Mouse (Mus musculus): Measurements from ENCODE around the gene Ten1.

Ten1 gene

GRCm38 (mm10) chr11:116237742-116238395 is 39.2 kb downstream of the Ten1 start, which contains the start of gene Evpl:
Evpl (minus strand) TSS chr11:116238077.
- DNase-seq (ENCODE audit: low spot score), result peak; percentile 95

GRCm38 (mm10) chr11:116239797-116240196 is 41.1 kb downstream of the Ten1 start:
- DNase-seq (ENCODE audit: low spot score), result no peak

- no peak for DNase-seq (ENCODE audit: low spot score)
Observed at GRCm38 (mm10) chr11:116241744-116242235, 43.1 kb downstream of the Ten1 start.

GRCm38 (mm10) chr11:116244580-116244979 is 45.9 kb downstream of the Ten1 start:
- no peak for DNase-seq (ENCODE audit: low spot score)

GRCm38 (mm10) chr11:116245616-116246015 is 47.0 kb downstream of the Ten1 start:
- no peak for DNase-seq (ENCODE audit: low spot score)

GRCm38 (mm10) chr11:116247502-116248222 is 49.0 kb downstream of the Ten1 start:
- DNase-seq (ENCODE audit: low spot score), result no peak

- DNase-seq (ENCODE audit: low spot score), result no peak
Observed at GRCm38 (mm10) chr11:116250898-116251297, 52.2 kb downstream of the Ten1 start.

- DNase-seq (ENCODE audit: low spot score), result no peak
Observed at GRCm38 (mm10) chr11:116253076-116253600, 54.5 kb downstream of the Ten1 start.

GRCm38 (mm10) chr11:116254627-116255026 is 56.0 kb downstream of the Ten1 start:
- peak; percentile 58 for DNase-seq (ENCODE audit: low spot score)

- DNase-seq (ENCODE audit: low spot score), result no peak
Observed at GRCm38 (mm10) chr11:116255090-116255981, 56.7 kb downstream of the Ten1 start.

- DNase-seq (ENCODE audit: low spot score), result peak; percentile 60
Observed at GRCm38 (mm10) chr11:116255982-116256675, 57.5 kb downstream of the Ten1 start.

GRCm38 (mm10) chr11:116259461-116259860 is 60.8 kb downstream of the Ten1 start:
- no peak for DNase-seq (ENCODE audit: low spot score)

- DNase-seq (ENCODE audit: low spot score), result peak; percentile 83
Observed at GRCm38 (mm10) chr11:116260259-116260658, 61.6 kb downstream of the Ten1 start.

Measured in urinary bladder, postnatal 14 days (tissue).